Mouse (Mus musculus): ENCODE data around the gene Cic.

DNA sequence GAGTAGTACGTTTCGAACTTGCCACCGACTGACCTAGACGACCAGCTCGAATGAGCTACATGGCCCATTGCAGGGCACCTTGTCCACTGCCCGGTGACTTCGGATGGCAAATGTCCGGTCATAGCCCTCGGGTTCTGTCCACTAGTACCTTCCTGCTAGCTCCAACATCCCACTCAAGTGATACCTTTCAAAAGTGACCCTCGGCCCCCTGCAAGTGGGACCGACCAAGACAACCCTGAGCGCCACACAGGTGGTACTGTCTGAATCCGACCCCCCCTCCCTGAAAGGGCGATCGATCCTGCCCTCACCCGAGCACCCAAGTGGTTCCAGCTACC, 48.1 kb upstream of the Cic start:
- no peak for TF ChIP-seq CTCF (IDR thresholded peaks at IDR 0.05; ENCODE audit: insufficient read depth, low read length)
- TF ChIP-seq POLR2A (IDR thresholded peaks at IDR 0.05; ENCODE audit: borderline replicate concordance, extremely low read depth, low read depth, low read length) = no peak

Data from lung, adult 2 months (tissue).